Mouse (Mus musculus) forebrain, embryonic 15.5 days (tissue): ENCODE measurements around the gene Kdelc2. TPM values are rescaled to one million over a fixed set of nuclear protein-coding genes. Genes with fewer than 3 reads are reported as not detected.

Source experiments
- ATAC-seq: fragments of 200-750 bp; cut with Nextera tagmentation; replicated peaks from 2 replicates; pipeline ENCODE4 v1.8.0; 2017; ENCODE audit warnings: mild to moderate bottlenecking, moderate TSS enrichment, moderate library complexity
- H3K27ac ChIP-seq: fragments of 300-500 bp; sonication (generic); replicated peaks from 2 replicates; pipeline ENCODE4 v1.5.1; 2015; ENCODE audit warnings: mild to moderate bottlenecking, inconsistent platforms
- H3K27me3 ChIP-seq: fragments of 300-500 bp; sonication (generic); 2 replicates; pipeline ENCODE4 v1.6.1; 2015; ENCODE audit warnings: inconsistent platforms
- H3K36me3 ChIP-seq: fragments of 300-500 bp; sonication (generic); 2 replicates; pipeline ENCODE4 v1.6.1; 2015; ENCODE audit warnings: mild to moderate bottlenecking, inconsistent platforms
- H3K4me1 ChIP-seq: fragments of 300-500 bp; sonication (generic); 2 replicates; pipeline ENCODE4 v1.6.1; 2015; ENCODE audit warnings: inconsistent platforms
- H3K4me2 ChIP-seq: fragments of 300-500 bp; sonication (generic); replicated peaks from 2 replicates; pipeline ENCODE4 v1.6.1; 2015; ENCODE audit warnings: mild to moderate bottlenecking, inconsistent platforms
- H3K4me3 ChIP-seq: fragments of 300-500 bp; sonication (generic); 2 replicates; pipeline ENCODE4 v1.5.1; 2015; ENCODE audit warnings: mild to moderate bottlenecking, inconsistent platforms
- H3K9ac ChIP-seq: fragments of 300-500 bp; sonication (generic); replicated peaks from 2 replicates; pipeline ENCODE4 v1.6.1; 2015; ENCODE audit warnings: mild to moderate bottlenecking, inconsistent platforms
- H3K9me3 ChIP-seq: fragments of 300-500 bp; sonication (generic); 2 replicates; pipeline ENCODE4 v1.6.1; 2016; ENCODE audit warnings: inconsistent platforms
- WGBS: fragments of 180-500 bp; shearing (Covaris S2); methylation state at CpG from one replicate; pipeline ENCODE4 v1.1.7; 2015; ENCODE audit warnings: mixed read lengths; 5-methylcytosine and 5-hydroxymethylcytosine counted together
- microRNA-seq: library from miRNA; unstranded; fragments of <30 nt; microRNA quantifications from one replicate; pipeline ENCODE4, GENCODE M21; 2016
- polyA plus RNA-seq: library from polyadenylated mRNA; unstranded; fragments of >200 nt; fragmentation: Nextera tagmentation; extraction: Ambion mirVana; gene quantifications from 2 replicates; pipeline ENCODE4 v1.2.1, GENCODE M21; 2015

Gene Kdelc2
- polyA plus RNA-seq, 1 experiment from 2014 or later = 5.0 TPM

GRCm38 (mm10) chr9:53408953-53409361 lies 25.1 kb downstream of the Kdelc2 start:
- peaks cover 6% of the 10 kb centered on the region; the same call in 1 of the 2 replicates for H3K4me1 ChIP-seq
- H3K36me3 ChIP-seq = no peaks in the 10 kb centered on the region
- 74% methylated on average over 2 of the region's 2 CpGs for WGBS
- H3K27me3 ChIP-seq = no peaks in the 10 kb centered on the region
- no peak overlapping the region for H3K9ac ChIP-seq
- no peak overlapping the region for H3K4me3 ChIP-seq
- H3K27ac ChIP-seq = no peak overlapping the region
- ATAC-seq = no peak
- H3K9me3 ChIP-seq = no peaks in the 10 kb centered on the region
- H3K4me2 ChIP-seq = no peak overlapping the region

DNA sequence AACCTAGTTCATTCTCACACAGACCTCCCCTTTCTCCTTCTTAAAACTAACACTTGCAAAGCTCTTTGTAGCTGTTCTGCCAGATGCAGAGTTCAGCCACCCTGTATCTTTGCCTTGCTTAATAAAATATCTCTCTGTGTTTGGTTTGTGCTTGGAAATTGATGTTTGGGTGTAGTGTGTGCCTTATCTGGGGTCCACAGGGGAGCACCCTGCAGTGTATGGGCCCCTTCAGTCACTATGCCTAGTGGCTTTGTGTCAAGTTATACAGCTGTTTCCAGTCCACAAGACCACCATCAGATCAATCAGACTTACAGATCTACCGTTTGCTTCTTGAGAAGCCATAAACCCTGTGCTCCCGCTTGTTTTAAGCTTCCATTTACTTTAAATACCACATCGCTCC lies 25.6 kb downstream of the Kdelc2 start:
- Histone ChIP-seq H3K27me3 (no peaks in the 10 kb centered on the region), H3K9ac (no peak overlapping the region), H3K27ac (no peak overlapping the region), H3K4me2 (no peak overlapping the region), H3K4me3 (no peak overlapping the region), H3K36me3 (no peaks in the 10 kb centered on the region), H3K9me3 (no peaks in the 10 kb centered on the region), H3K4me1 (peaks cover 6% of the 10 kb centered on the region; the same call in 1 of the 2 replicates)
- 95% methylated on average over 3 of the region's 3 CpGs for WGBS
- no peak for ATAC-seq

DNA sequence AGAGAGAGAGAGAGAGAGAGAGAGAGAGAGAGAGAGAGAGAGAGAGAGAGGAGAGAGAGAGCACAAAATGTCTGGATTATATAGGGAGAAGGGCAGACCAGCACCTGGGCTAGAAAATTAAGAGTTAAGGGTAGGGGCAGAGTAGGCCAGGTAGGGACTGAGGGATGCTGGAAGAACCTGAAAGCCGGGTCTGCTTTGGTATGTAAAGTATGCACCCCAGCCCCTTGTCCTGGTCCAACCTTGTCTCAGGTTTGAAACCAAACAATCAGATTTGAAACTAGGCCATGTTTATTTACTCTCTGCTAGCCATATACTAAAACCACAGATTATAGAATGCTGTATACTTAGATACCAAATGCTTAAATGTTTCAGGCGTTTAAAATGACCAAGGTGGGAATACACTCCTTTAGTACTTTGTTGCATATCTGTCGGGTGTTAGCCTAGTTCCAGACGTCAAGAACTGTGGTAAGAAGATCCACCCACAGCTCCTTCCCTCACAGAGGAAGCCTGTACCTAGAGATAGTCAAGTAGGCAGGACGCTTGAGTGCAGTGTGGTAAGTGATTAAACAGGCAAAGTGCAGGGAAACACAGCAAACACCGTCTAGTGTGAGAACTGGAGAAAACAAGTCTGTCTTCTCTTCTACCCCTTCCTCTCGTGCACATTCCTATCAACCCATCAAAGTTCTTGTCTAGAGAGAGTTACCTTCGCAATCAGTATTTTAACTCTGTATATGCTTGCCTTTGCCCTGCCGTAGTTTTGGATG lies 38.5 kb downstream of the Kdelc2 start:
- H3K4me2 ChIP-seq = no peak overlapping the region
- H3K27me3 ChIP-seq = no peaks in the 10 kb centered on the region
- no peak overlapping the region for H3K9ac ChIP-seq
- no peaks in the 10 kb centered on the region for H3K36me3 ChIP-seq
- no peak overlapping the region for H3K27ac ChIP-seq
- no peak overlapping the region for H3K4me3 ChIP-seq
- H3K9me3 ChIP-seq = no peaks in the 10 kb centered on the region
- no peaks in the 10 kb centered on the region for H3K4me1 ChIP-seq
- ATAC-seq = no peak
- WGBS = 83% methylated on average over 9 of the region's 9 CpGs

- H3K9me3 ChIP-seq = no peaks in the 10 kb centered on the region
- 92% methylated on average over 3 of the region's 3 CpGs for WGBS
- no peak overlapping the region for H3K27ac ChIP-seq
- no peak overlapping the region for H3K4me3 ChIP-seq
- H3K4me2 ChIP-seq = no peak overlapping the region
- no peaks in the 10 kb centered on the region for H3K4me1 ChIP-seq
- H3K36me3 ChIP-seq = no peaks in the 10 kb centered on the region
- no peak for ATAC-seq
- H3K9ac ChIP-seq = no peak overlapping the region
- no peaks in the 10 kb centered on the region for H3K27me3 ChIP-seq
Measured at GRCm38 (mm10) chr9:53426726-53427125, 42.9 kb downstream of the Kdelc2 start.

DNA sequence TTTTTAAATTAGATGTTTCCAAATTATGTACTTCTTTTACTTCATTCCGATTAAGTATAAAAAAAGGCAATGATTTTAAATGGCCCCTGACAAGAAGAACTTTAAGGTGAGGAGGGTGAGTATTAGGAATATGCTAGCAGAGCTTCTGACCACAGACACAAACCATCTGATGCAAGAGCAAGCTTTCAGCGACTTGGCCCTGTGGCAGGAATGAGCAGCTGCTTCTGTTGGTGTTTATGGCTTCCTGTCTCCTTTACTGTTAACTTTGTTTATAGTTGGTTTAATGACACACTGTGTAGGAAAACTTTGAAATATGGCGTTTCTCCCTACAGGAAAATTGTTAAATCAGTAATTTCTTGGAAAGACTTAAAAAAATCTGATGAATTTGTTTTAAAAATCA lies 43.8 kb downstream of the Kdelc2 start:
- H3K4me1 ChIP-seq = no peaks in the 10 kb centered on the region
- no peak overlapping the region for H3K9ac ChIP-seq
- ATAC-seq = no peak
- H3K9me3 ChIP-seq = no peaks in the 10 kb centered on the region
- no peak overlapping the region for H3K27ac ChIP-seq
- no peaks in the 10 kb centered on the region for H3K36me3 ChIP-seq
- 82% methylated on average over 3 of the region's 3 CpGs for WGBS
- H3K27me3 ChIP-seq = no peaks in the 10 kb centered on the region
- H3K4me2 ChIP-seq = no peak overlapping the region
- no peak overlapping the region for H3K4me3 ChIP-seq

DNA sequence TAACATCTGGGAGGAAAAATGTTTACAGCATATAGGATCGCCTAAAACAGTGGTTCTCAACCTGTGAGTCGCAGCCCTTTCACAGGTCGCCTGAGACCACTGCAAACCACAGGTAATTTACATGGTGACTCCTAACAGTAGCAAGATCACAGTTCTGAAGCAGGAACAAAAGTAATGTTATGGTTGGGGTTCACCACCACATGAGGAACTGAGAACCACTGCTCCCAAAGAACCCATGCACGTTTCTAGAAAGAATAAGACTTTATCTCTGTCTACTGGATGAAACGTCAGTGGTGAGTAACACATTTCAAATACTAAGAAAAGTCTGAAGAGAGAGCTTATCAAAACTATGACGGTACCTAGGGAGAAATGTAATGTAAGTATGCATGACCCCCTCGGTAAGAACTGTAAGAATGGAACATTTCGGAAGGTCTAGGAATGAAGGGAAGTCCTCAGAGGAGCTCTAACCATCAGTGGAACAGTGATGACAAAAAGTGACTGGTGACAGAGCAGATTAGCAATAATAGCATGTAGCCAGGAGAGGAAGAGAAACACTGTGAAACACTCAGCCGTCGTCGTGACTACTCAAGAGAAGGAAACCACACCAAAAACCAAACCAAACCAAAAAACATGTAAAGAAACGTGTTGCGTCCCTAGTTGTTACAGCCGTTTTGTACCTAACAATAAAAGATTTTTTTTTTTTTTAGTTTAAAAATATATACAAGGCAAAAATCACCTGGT lies 52.2 kb downstream of the Kdelc2 start:
- peaks cover 22% of the 10 kb centered on the region for H3K36me3 ChIP-seq
- H3K9me3 ChIP-seq = no peaks in the 10 kb centered on the region
- H3K4me1 ChIP-seq = no peaks in the 10 kb centered on the region
- no peak overlapping the region for H3K4me2 ChIP-seq
- 95% methylated on average over 14 of the region's 14 CpGs for WGBS
- H3K4me3 ChIP-seq = no peak overlapping the region
- no peak overlapping the region for H3K27ac ChIP-seq
- H3K9ac ChIP-seq = no peak overlapping the region
- no peaks in the 10 kb centered on the region for H3K27me3 ChIP-seq
- ATAC-seq = no peak

DNA sequence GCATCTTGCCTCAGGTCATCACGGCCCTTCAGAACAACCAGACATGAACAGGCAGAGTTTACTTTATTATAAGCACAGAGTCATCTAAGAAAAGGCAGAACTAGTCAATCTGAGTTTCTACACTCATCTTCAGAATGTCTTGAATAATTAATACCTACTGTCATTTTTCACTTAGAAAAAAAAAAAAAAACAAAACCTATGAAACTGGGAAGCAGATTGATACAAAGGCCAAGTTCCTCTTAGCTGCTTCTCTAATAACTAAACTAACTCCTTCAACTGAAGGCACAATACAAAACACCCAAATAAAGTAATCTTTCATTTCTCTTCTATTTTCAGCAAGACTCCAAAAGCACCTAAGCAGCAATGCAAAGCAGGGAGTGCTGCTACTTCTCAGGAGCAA lies 66.8 kb downstream of the Kdelc2 start:
- no peak overlapping the region for H3K27ac ChIP-seq
- no peaks in the 10 kb centered on the region for H3K4me1 ChIP-seq
- 90% methylated on average over 1 of the region's 1 CpGs for WGBS
- no peak overlapping the region for H3K4me3 ChIP-seq
- H3K9me3 ChIP-seq = no peaks in the 10 kb centered on the region
- no peak for ATAC-seq
- H3K27me3 ChIP-seq = no peaks in the 10 kb centered on the region
- peaks cover 50% of the 10 kb centered on the region for H3K36me3 ChIP-seq
- no peak overlapping the region for H3K9ac ChIP-seq
- no peak overlapping the region for H3K4me2 ChIP-seq

Small RNA genes within 50 kb of the gene (microRNA-seq; reads per million reads assigned to microRNA genes)
- gene Mir130c = not detected

Other genes starting within 250 kb of the Kdelc2 start
- gene Ddx10, start 136.0 kb upstream of the Kdelc2 start, polyA plus RNA-seq = 23.7 and 24.2 TPM in 2 replicates
- 0.09 and 0.11 TPM in 2 replicates for gene Exph5, start 82.4 kb upstream of the Kdelc2 start, polyA plus RNA-seq
- 0.14 TPM in 1 of 2 replicates, not detected in the other for gene 4930550C14Rik, start 18.3 kb downstream of the Kdelc2 start, polyA plus RNA-seq
- 12.4 and 13.4 TPM in 2 replicates for gene Atm, start 152.7 kb downstream of the Kdelc2 start, polyA plus RNA-seq
- 13.2 and 14.6 TPM in 2 replicates for gene Npat, start 153.0 kb downstream of the Kdelc2 start, polyA plus RNA-seq
- gene Acat1, start 226.4 kb downstream of the Kdelc2 start, polyA plus RNA-seq = 171 and 182 TPM in 2 replicates